Mouse (Mus musculus) small intestine, adult 2 months (tissue): ENCODE data around the gene Elavl4.

Experiments
- CTCF ChIP-seq: fragments of 200-500 bp; IDR thresholded peaks from 2 replicates; pipeline ENCODE4 v1.5.1; 2012; ENCODE audit warnings: low read depth, mild to moderate bottlenecking, control low read depth, inconsistent platforms, low read length, moderate library complexity, mixed read lengths; ENCODE audit not compliant: insufficient replicate concordance, insufficient read length; ENCODE audit errors: extremely low read depth
- POLR2A ChIP-seq: fragments of 200-500 bp; IDR thresholded peaks from 2 replicates; pipeline ENCODE4 v1.6.1; 2012; ENCODE audit warnings: low read depth, mild to moderate bottlenecking, control low read depth, inconsistent platforms, low read length, moderate library complexity

- no peak for TF ChIP-seq POLR2A
- TF ChIP-seq CTCF, result no peak
These were observed 64.9 kb downstream of the Elavl4 start for GRCm38 (mm10) chr4:110286841-110287240.
